Mouse (Mus musculus): ENCODE data around the gene Atp5d.

The Atp5d gene

DNA sequence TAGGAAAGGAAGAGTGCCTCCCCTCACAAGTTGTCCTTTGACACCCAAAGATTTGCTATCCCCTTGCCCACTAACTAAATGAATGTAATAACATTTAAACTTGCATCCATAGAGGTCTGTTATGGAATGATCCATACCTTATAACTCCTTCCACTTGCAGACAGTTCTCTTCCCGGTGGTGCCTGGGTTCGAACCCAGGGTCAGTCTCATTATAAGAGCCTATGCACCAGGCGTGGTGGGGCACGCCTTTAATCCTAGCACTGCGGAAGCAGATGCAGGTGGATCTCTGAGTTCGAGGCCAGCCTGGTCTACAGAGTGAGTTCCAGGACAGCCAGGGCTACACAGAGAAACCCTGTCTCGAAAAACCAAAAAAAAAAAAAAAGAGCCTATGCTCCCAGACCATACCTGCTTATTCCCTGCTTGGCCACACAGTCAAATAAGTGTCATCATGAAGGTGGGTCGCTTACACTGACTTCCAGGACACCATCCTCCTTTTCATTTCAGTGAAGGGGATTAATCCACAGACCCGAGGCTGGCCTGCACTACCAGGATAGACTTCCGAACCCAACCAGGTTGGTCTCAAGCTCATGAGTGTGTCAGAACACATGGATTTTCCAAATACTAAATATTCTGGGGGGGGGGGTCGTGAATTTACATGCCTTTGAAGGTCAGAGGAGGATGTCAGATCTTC lies 1.7 kb downstream of the Atp5d start:
- DNase-seq (ENCODE audit: low read depth, low spot score) = no peak

DNA sequence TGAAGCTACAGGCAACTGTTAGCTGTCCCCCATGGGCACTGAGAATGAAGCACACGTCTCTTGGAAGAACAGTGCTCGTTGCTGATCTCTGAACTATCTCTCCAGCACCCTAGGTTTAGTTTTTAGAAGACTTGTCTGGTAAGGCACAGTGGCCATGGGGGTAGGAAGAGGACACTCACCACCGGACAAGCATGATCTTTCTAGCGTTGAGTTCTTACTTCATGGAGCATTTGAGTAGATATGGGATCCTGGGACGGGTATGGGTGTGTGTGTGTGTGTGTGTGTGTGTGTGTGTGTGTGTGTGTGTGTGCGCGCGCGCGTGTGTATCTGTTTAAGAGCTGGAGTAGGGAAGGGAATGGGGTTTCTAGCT lies 2.2 kb downstream of the Atp5d start, which contains the start of gene Cbarp:
Gene Cbarp, minus strand, starts transcription at position 170 of the 370 bp plus-strand sequence.
- DNase-seq (ENCODE audit: low read depth, low spot score) = no peak

DNA sequence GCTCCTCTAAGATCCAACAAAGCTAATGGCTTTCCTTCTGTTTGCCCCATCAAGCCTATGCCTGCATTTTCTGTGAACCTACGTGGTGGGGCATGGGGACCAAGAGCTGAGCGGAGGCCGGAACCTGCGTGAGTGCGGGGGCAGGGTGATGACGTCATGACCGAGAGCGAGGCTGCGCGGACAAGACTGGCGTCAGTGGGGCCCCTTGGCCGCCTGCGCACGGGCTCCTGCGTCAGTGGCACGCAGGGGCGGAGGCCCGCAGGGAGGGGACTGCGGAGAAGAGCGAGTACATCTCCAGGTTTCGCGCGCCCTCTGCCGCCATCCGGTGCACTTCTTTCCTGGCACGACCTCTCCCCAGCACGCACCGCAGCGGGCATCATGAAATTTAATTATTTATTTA lies 2.8 kb downstream of the Atp5d start:
- DNase-seq (ENCODE audit: low read depth, low spot score) = peak; percentile 92

DNA sequence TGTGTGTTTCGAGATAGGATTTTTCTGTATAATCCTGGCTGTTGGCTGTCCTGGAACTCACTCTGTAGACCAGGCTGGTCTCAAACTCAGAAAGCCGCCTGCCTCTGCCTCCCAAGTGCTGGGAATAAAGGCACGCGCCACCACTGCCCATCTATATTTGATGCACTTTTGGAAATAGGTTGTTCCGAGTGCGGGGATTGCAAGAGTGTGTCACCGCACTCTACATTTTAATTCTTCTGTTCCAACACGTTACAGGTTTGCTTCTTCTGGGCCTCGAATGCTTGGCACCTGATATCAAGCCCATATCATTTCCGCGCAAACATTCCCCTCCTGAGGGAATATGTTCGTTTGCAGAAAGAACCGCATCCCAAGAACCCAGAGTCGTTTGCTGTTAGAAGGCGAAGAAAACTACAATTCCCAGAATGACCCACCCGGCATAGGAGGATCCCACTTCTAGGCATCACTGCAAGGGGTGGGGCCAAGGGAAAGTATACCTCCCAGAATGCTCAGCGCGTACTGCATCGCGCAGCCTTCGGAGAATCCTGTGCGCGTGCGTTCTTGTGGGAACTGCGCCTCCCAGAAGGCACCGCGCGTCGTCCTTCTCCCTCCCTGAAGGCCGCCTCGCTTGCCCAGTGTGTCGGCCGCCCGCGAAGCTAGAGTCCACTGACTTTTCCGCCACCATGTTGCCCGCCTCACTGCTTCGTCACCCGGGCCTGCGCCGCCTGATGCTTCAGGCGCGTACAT lies 3.5 kb downstream of the Atp5d start:
- DNase-seq (ENCODE audit: low read depth, low spot score) = peak; percentile 98

DNA sequence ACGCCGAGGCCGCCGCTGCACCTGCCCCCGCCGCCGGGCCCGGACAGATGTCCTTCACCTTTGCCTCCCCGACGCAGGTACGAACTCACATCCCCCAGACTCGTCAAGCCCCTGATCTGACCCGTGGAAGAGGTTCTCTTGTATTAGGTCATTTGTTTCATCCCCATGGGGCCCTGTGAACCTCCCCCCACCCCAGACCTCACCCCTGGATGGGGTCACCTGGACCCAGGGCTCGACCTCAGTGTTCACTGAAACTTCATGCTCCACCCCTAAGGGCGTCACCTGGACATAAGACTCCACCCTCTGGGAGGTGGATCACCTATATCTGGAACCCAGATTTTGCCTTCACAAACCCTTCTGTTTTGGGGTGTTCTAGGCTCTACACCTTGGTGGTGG lies 4.1 kb downstream of the Atp5d start:
- no peak for DNase-seq (ENCODE audit: low read depth, low spot score)

DNA sequence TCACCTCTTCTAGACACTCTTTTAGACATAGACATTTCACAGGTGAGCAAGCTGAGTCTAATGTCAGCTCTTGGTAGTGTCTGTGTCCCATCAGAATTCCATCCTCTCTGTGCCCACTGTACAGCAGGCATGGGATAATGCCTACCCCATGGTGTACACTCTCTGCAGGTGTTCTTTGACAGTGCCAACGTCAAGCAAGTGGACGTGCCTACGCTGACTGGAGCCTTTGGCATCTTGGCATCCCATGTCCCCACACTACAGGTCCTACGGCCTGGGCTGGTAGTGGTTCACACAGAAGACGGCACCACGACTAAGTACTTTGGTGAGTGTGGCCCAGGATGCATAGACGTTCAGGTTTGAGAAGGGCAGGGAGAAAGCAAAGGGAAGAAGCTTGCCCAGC lies 5.2 kb downstream of the Atp5d start:
- no peak for DNase-seq (ENCODE audit: low read depth, low spot score)

DNA sequence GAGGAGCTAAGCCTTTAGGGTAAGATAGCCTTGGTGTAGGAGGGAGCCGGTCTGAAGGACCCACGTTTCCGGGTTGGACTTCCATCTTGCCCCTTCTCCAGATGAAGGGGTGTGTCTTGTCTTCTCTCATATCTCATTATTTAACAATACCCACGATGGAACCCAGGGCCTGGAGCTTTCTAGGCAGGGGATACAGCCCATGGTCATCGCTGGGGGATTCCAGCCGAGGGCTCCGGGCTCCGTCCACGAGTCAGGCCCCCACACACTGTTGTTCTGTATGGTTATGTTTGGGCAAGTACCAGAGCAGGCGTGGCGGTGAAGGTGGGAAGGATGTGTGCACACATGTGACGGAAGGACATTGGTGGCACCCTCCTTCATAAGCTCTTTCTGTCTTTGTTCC lies 5.7 kb downstream of the Atp5d start:
- no peak for DNase-seq (ENCODE audit: low read depth, low spot score)

DNA sequence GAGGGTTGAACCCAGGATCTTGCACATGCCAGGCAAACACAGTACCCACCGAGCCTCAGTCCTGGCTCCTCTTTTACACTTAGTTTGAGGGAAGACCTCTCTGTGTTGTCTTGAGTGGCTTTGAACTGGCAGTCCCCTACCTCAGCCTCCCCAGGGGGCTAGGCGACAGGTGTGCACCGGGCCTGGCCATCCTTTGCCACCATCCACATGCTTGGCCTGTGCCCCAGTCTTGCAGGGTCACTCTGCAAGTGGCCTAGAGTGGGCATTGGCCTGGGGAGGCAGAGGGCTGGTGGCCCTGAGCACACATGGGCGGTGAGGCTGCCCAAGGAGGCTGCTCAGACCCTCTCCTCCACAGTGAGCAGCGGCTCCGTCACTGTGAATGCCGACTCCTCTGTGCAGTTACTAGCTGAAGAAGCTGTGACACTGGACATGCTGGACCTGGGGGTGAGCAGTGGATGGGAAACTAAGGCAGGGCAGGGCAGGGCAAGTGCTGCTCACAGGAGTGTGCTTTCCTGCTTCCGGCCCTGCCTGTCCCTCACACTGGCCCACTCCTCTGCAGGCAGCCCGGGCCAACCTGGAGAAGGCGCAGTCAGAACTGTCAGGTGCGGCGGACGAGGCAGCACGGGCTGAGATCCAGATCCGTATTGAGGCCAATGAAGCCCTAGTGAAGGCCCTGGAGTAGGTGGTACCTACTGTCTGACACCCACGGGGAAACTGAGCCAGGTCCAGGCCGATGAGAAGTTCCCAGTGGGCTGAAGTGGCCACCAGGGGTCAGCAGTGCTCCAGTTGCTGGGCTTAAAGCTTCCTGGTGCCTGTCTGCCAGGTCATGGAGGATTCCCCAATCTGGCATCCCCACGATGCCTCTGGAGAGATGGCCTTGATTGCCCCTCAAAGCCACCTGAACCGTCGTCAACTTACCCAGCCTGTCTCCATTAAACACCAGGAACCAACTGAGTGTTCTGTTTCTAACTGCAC lies 6.7 kb downstream of the Atp5d start:
- no peak for DNase-seq (ENCODE audit: low read depth, low spot score)

DNA sequence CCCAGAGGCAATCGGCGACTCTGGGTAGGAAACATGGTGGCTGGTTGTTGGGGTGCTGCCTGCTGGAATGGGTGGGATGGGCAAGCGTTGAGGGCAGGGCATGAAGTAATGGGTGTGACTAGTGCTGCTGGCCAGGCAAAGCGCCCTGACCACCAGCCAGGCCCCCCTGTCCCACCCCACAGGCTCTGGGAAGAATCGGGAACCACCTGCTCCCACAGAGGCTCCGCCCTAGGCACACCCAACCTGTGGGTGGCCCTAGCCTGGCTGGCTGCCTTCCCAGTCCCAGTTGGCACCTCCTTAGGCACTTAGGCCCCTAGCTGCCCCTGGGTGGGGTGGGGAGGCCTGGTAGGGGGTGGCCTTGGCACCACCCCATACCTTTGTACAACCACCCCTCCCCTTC lies 7.5 kb downstream of the Atp5d start:
- DNase-seq (ENCODE audit: low read depth, low spot score) = no peak

DNA sequence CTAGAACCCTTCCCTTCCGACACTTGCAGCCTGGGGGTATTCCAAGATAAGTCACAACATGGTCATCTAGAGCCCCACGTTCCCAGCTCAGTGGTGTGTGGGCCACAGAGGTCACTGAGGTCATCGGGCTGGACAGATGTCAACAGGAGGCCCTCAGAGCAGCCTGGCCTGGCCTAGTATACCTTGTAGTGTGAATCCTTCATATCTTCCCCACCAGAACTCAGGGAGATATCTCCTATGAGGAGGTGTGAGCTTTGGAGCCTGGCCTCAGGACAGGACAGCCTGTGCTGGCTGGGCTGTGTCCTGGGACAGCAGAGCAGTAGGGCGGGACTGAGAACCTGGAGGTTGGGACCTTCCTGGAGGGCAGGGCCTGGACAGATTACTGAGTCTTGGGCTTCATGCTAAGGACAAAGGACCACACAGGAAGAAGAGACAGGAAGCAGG lies 8.2 kb downstream of the Atp5d start:
- no peak for DNase-seq (ENCODE audit: low read depth, low spot score)

DNA sequence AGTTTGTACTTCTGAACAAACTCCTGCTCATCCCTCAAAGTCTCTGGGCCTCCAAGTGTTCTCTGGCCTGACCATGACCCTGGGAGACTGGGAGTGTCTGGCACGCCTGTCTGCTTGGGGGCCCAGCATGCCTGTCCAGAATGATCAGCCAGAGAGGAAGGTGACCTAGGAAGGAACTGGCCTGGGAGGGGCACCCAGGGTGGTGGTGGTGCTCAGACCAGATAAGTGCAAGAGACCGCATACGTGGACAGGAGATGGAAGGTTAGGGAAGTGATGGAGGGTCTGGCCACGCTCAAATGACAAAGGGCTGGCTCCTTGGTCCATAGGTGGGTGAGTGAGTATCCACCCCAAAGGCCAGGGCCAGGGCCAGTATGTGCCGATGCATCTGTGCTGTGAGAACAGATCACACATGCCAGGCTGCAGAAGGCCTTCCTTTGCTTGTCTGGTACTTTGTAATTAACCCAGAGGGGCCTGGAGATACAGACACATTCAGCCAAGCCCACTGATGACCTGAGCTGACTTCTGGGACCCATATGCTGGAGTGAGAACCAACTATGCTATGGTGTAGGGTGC lies 8.8 kb downstream of the Atp5d start:
- no peak for DNase-seq (ENCODE audit: low read depth, low spot score)

DNA sequence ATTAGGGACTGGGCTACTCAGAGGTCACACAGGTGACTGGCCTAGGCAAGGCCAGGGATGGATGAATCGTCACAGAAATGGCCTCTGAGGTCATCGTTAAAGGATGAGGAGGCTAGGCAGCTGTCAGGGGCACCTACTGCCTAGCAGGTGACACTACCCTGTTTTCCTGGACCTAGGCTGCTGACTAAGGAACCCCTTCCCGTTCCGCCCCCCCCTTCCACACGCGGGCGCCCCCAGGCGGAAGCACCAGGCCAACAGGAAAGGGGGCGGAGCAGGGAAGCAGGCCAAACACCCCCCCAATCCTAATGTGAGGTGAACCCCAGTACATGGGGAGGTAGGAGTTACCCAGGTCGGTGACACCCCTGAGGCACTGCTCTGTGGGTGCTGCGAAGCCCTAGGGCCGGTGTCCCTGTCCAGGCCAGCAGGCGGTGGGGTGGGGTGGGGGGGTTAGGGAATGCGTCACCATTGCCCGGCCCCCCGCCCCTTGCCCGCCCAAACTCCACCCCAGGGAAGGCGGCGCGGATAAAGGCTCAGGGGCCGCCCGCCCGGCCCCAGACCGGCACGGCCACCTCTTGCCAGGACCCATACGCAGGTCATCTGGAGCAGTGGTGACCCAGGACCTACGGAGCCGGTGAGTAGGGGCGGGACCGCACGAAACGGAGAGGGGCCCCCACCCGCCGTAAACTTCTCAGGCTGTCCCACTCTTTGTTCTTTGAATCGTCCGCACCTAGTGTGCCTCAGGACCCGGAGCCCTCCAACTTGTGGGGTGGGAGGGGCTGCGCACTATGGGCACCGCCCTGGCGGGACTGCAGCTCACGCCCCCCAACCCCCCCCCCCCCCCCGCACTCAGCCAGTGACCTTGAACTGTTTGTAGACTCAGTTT lies 9.5 kb downstream of the Atp5d start, which contains the start of gene Midn:
Gene Midn, plus strand, starts transcription at position 554 of the 883 bp plus-strand sequence.
- peak; percentile 78 for DNase-seq (ENCODE audit: low read depth, low spot score)

DNA sequence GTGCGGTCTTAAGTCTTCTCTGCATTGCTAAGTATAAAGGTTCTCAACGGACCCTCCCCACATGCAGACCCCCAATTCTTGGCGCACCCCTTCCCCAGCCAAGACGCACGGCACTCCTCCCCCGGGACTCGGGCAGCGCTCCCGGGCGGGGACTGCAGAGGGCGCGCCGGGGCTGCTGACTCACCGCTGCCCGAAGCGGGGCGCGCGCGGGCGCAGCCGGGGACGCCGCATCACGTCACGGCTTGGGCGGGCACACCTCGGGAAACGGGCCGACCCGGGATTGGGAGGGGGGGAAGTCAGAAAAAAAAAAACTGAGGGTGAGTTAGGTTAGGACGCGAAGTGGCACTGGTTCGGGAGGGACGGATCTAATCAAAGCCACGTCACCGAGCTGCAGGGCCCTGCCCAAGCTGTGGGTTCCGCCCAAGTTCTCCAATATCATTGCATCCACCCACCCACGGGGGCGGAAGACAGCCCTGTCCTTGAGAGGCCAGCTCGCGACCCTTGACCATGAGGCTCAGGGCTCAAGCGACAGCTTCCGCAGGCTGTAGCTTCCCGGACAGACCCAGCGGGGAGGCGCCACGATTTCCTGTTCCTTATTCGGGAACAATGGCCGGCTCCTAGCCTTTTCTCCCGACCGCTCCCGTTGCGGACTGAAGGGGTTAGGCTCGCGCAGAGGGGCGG lies 10.3 kb downstream of the Atp5d start:
- DNase-seq (ENCODE audit: low read depth, low spot score) = peak; percentile 93

DNA sequence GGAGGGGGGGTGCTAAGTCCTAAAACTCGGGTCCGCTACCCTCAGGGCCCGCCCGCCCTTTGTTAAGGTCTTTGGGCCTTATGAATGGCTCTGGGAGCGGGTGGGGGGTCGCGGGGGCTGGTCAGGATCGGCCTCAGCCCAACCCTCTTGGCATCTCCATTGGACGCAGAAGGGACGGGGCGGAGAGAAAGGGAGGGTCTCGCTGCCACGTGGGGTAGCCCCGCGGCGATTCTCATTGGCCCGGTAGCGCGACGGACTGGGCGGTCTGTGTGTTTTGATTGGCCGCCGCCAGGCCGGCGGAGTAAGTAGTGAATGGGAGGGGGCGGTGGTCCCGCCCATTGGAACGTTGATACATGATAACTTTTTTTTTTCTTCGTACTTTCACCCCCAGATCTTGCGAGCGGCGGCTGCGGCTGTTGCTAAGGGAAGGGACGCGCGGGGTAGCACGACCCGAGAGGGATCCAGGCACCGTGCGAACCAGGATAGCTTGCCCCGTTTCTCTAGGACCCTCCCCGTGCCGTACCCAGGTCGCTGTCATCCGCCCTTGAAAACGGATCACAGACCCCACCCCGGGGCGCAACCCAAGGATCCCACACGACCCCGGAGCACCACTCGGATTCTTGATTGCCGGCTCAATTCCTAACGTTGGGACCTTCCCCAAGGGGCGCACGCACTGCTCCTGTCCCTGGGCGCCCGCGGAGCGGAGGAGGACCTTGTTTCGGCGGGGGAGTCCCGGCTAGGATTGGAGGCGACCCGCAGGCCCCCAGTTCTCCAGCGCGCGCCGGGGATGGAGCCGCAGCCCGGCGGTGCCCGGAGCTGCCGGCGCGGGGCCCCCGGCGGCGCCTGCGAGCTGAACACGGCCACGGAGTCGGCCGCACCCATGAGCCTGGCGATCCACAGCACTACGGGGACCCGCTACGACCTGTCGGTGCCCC lies 11.1 kb downstream of the Atp5d start:
- DNase-seq (ENCODE audit: low read depth, low spot score) = peak; percentile 99

DNA sequence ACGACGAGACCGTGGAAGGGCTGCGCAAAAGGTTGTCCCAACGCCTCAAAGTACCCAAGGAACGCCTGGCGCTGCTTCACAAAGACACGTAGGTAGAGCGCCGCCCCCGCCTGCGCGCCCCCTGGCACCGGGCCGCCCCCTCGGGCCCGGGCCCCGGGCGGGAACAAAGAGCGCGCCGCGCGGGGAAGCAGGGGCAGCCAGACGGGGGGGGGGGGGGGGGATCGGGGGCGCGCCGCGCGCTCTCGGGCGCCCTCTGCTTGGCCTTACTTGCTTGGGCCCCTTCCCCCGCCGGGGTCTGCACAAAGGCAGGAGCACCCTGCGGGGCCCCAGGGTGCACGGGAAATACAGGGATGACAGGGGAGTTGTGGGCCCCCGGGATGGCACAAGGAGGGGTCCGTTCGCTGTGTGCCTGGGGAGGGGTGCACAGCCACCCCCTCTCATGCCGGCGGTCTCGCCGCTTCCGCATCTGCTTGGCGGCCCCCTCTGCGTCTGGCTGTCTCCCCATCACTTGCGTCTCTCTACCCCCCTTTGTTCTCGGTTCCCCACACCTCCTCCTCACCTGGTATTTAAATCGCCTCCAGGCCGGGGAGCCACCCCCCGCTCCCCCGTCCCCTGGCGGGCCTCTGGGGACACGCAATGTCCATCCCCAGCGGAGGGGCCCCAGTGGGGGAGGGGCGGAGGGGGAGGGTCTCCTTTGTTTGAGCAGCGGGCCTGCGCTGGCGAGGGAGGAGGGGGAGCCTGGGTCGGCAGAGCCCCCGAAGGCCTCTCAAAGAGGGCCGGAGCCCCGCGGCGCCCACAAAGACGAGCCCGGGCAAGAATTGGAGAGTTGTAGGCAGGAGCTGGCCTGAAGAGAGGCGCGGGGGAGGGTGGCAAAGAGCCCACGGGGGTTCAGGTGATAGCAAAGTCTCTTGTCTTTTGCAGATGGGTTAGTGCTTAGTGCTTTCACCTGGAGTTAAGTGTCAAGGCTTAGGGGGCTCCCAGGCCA lies 12.1 kb downstream of the Atp5d start:
- peak; percentile 80 for DNase-seq (ENCODE audit: low read depth, low spot score)

DNA sequence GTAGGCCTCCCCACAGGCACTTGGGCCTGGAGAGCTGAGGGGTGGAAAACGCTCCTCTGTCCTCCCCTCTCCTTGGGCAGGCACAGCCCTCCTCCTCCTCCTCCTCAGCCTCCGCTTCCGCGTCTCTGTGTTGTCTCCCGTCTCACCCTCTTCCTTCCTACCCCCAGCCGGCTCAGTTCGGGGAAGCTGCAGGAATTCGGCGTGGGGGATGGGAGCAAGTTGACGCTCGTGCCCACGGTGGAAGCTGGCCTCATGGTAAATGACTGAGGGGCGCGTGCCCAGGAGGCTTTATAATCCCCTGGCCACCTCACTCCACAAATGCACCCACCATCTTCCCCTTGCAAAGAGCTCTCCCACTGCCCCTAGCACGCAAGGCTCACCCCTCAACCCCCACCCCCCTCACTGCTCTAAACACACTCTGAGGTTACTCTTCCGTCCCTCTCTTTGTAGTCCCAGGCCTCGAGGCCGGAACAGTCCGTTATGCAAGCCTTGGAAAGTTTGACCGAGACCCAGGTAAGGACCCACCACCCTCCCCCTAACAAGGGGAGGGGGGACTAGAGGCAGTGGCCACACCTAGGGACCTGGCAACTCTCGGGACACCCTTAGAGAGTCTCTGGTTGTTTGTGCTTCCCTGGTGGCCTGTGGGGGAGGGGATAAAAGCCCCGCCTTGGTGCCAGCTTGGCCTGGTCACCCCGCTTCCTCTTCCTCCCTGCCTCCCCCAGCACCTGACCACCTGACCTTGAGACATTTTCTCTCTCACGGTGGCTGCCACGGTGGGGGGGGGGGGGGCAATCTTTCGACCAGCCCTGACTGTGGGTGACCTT lies 13.0 kb downstream of the Atp5d start:
- DNase-seq (ENCODE audit: low read depth, low spot score) = peak; percentile 59
